Mouse (Mus musculus): ENCODE results near the gene Gna14. TPM values are rescaled to one million over a fixed set of nuclear protein-coding genes. Genes with fewer than 3 reads are reported as not detected.

Gna14 gene
- polyA plus RNA-seq, 1 experiment from 2014 or later, result 0.78 TPM

DNA sequence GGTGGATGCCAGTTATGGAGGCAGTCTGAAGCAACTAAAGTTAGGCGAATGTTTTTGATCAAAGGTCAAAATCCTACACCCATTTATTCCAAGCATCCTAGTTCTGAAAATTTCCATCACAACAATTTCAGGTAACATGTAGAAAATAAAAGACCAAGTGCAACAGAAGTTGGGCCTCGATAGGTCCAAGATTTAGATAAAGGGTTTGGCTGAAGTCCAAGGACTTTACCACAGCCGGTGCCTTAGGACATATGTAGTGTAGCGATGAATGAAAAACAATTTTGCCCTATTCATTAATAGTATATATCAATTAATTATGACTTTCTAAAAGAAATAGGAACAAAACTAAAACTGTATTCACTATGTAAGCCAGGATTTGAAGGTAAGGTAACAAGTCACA, 187.6 kb downstream of the Gna14 start:
- Histone ChIP-seq H3K36me3 (replicated peaks; ENCODE audit: control insufficient read depth, insufficient read depth) (no peaks in the 10 kb centered on the region), H3K9me3 (ENCODE audit: control insufficient read depth, low read length) (no peaks in the 10 kb centered on the region), H3K27ac (no peak overlapping the region), H3K27me3 (ENCODE audit: control insufficient read depth, insufficient read depth, low read length) (no peaks in the 10 kb centered on the region), H3K4me1 (replicated peaks; ENCODE audit: control insufficient read depth, insufficient read depth, low read length) (no peaks in the 10 kb centered on the region), H3K9ac (no peak overlapping the region), H3K4me2 (replicated peaks) (no peak overlapping the region), H3K4me3 (replicated peaks; ENCODE audit: low read length) (no peak overlapping the region)
- WGBS, result 87% methylated on average over 4 of the region's 4 CpGs
- ATAC-seq (ENCODE audit: low FRiP score), result no peak
- no peak for DNase-seq (ENCODE audit: low spot score)

DNA sequence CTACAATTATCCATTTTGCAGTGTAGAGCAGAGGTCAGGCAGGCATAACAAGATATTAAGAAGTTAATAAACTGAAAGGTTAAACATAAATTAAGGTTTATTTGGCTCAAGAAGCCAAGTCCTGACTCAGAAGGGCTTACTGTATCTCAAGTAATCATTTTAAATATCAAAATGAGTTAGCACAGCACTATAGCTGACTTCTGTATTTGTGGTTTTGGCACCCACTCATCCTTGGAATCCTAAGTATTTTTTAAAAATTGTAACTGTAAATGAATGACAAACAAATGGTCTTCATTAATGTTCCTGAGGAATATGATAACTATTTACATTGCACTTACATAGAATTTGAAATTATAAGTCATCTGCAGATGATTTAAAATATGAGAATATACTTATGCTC, 189.4 kb downstream of the Gna14 start:
- DNase-seq (ENCODE audit: low spot score), result no peak
- H3K4me3 ChIP-seq (replicated peaks; ENCODE audit: low read length), result no peak overlapping the region
- H3K27me3 ChIP-seq (ENCODE audit: control insufficient read depth, insufficient read depth, low read length), result no peaks in the 10 kb centered on the region
- H3K9me3 ChIP-seq (ENCODE audit: control insufficient read depth, low read length), result no peaks in the 10 kb centered on the region
- no peaks in the 10 kb centered on the region for H3K36me3 ChIP-seq (replicated peaks; ENCODE audit: control insufficient read depth, insufficient read depth)
- H3K4me2 ChIP-seq (replicated peaks), result no peak overlapping the region
- no peaks in the 10 kb centered on the region for H3K4me1 ChIP-seq (replicated peaks; ENCODE audit: control insufficient read depth, insufficient read depth, low read length)
- no peak for ATAC-seq (ENCODE audit: low FRiP score)
- no peak overlapping the region for H3K27ac ChIP-seq
- no peak overlapping the region for H3K9ac ChIP-seq

DNA sequence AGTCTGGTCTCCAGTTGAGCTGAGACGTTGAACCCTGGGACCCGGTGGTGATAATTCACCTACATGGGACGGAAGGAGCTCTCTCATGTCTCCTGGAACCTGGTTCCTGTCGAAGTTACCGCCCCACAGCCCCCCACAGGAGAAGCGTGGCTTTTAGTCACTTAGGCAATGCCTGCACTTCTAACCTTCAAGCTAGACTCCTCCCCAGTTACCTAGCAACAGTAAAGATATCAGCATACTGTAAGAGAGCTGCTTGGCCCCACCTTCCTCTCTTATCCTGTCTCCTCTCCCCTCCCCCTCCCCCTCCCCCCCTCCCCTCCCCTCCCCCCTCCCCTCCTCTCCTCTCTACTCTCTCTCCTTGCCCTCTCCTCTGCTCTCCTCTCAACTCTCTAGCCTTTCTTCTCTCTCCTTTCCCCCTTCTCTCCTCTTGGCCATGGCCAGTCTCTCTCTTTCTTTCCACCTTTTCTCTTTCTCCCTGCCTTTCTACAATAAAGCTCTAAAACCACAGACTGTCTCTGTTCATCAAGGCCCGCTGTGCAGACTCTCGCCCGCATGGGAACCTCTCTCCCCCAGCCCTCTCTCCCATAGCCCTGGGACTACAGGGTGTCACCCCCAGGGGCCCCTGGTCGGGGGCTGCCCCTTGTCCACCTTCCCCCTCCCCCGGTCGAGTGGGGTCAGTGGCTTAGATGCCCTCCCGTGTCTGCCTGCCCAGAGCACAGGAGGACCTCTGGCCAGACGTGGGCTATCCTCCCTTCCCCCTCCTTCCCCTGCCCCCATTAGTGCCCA, 190.2 kb downstream of the Gna14 start:
- Histone ChIP-seq H3K4me2 (replicated peaks) (no peak overlapping the region), H3K27ac (no peak overlapping the region), H3K9ac (no peak overlapping the region), H3K4me1 (replicated peaks; ENCODE audit: control insufficient read depth, insufficient read depth, low read length) (no peaks in the 10 kb centered on the region), H3K4me3 (replicated peaks; ENCODE audit: low read length) (no peak overlapping the region), H3K27me3 (ENCODE audit: control insufficient read depth, insufficient read depth, low read length) (no peaks in the 10 kb centered on the region), H3K9me3 (ENCODE audit: control insufficient read depth, low read length) (no peaks in the 10 kb centered on the region), H3K36me3 (replicated peaks; ENCODE audit: control insufficient read depth, insufficient read depth) (no peaks in the 10 kb centered on the region)
- DNase-seq (ENCODE audit: low spot score), result no peak
- ATAC-seq (ENCODE audit: low FRiP score), result no peak
- 29% methylated on average over 14 of the region's 14 CpGs for WGBS

All from hindbrain, embryonic 14.5 days (tissue).